Mouse (Mus musculus): ENCODE results near the gene Ints13. TPM values are rescaled to one million over a fixed set of nuclear protein-coding genes. Genes with fewer than 3 reads are reported as not detected.

Ints13 gene
- 86.7 TPM for polyA plus RNA-seq (2014; fragmentation: Illumina TruSeq; extraction: RNeasy Lipid Tissue Mini Kit (QIAGEN cat#74804); ENCODE audit: low read depth, low replicate concordance)

DNA sequence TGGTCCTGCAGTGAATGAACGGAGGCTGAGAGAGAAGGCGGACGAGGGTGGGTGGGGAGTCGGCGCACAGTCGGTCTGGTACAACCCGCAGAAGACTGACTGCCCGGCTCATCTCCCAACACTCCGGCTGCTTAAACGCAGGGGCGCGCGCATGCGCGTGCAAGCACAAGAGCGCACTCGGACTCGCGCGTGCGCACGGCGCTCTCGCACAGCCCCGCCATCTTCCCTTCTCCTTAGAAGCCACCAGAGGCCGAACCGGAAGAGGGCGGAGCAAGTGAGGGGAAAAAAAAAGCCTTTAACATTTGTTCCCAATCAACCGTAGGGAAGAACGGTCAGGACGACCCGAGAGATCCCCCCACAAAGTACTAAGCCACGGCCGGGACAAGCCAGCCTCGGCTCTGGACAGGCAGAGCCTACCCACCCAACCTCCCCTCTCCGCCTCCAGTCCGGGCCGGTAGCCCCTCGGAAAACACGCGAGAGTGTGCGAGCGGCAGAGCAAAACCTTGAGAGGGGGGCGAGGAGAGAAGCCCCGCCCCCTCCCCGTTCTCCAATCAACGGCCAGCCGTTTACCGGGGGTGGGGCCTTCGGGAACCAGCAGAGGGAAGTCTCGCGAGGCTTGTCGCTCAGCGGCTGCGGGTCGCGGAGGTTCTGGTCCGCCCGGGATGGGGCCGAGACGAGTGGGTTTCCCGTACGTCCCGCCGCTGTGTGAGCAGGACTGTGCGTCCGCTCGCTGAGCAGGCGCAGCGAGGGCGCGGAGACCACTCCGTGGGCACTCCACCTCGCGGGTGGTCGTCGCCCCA lies at the start of gene Ints13:
Gene Ints13, minus strand, starts transcription at position 526 of the 800 bp plus-strand sequence.

DNA sequence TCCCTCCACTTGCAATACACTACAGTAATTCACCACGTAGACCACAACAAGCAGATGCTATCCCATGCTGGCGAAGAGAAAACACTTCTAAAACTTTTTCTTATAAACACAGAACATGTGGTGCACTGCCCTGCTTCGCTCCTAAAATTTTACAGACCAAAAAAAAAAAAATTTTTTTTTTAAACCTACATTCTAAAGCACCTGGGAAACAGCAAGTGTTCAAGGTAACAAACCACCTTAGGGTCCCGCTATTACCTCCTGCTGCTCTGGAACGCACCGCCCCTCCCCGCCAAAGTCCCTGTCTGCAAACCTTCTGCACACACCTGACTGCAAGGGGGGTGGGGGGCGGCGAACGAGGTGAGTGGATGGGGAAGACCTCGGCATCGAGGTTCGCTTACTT lies 732 bp downstream of the Ints13 start, which contains the start of gene Fgfr1op2:
Gene Fgfr1op2, plus strand, starts transcription at position 301 of the 400 bp plus-strand sequence.

DNA sequence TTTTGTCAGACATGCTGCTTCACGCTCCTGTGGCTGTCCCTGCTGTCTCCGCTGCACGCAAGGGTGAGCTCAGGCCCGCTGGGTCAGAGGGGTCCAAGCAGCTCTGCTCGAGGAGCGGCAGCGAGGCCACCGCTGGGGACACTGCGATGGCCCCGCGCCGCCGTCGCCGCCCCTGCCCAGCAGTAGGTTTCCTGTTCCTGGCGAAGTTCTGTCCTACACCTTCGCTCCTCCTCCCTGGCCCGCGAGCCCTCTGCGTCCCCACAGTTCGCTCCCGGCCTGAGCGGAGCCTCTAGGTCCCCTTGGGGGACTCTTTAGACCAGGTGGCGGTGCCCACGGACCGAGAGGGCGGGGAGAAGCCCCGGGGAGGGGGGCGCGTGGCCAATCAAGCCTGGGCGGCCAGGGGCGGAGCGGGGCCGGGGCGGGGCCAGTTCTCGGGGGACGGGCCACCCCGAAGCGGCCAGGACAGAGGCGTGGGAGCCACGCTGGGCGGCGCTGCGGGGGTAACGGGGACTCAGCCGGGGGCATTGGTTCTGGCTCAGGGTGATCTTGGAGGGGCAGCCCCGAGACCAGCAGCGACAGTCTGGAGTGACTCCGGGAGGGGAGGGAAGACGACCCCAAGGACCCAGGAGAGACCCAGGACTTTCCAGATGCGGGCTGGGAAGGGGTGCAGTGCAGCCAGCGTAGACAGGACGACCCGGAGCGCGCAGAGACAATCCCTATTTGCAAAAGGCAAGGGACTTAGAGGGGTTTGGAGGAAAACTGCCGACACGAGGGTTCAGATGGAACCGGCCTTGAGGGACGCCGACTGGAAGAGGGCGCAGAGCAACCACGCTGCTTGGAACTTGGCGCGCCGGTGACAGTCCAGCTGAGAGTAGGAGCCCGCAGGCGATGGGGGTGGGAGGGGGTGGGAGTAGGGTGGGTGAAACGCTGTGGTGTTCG lies 75.5 kb downstream of the Ints13 start, which contains the start of gene Itpr2:
Gene Itpr2, minus strand, starts transcription at position 358 of the 939 bp plus-strand sequence.

Other genes with a start within 250 kb of the Ints13 start
- 21.5 TPM for gene Itpr2, start 75.6 kb downstream of the Ints13 start, polyA plus RNA-seq (2014; fragmentation: Illumina TruSeq; extraction: RNeasy Lipid Tissue Mini Kit (QIAGEN cat#74804); ENCODE audit: low read depth, low replicate concordance)
- gene Fgfr1op2, start 632 bp downstream of the Ints13 start, polyA plus RNA-seq (2014; fragmentation: Illumina TruSeq; extraction: RNeasy Lipid Tissue Mini Kit (QIAGEN cat#74804); ENCODE audit: low read depth, low replicate concordance) = 148 TPM
- gene Med21, start 64.7 kb upstream of the Ints13 start, polyA plus RNA-seq (2014; fragmentation: Illumina TruSeq; extraction: RNeasy Lipid Tissue Mini Kit (QIAGEN cat#74804); ENCODE audit: low read depth, low replicate concordance) = 262 TPM
- 56.0 TPM for gene Tm7sf3, start 65.0 kb upstream of the Ints13 start, polyA plus RNA-seq (2014; fragmentation: Illumina TruSeq; extraction: RNeasy Lipid Tissue Mini Kit (QIAGEN cat#74804); ENCODE audit: low read depth, low replicate concordance)
- 22.9 TPM for gene Stk38l, start 147.2 kb upstream of the Ints13 start, polyA plus RNA-seq (2014; fragmentation: Illumina TruSeq; extraction: RNeasy Lipid Tissue Mini Kit (QIAGEN cat#74804); ENCODE audit: low read depth, low replicate concordance)
- gene Arntl2, start 218.2 kb upstream of the Ints13 start, polyA plus RNA-seq (2014; fragmentation: Illumina TruSeq; extraction: RNeasy Lipid Tissue Mini Kit (QIAGEN cat#74804); ENCODE audit: low read depth, low replicate concordance) = 1.1 TPM

Measured in kidney, adult 10 weeks (tissue).